Mouse (Mus musculus): ENCODE data around the gene Zfp287.
A peak's percentile ranks its signal among the peaks of the same experiment; 100 is the strongest.
"Not testable (repeated sequence)": the region's sequence is repeated elsewhere in the genome, so short reads cannot be mapped to it uniquely, and the experiment has no call there.

Zfp287 gene

GRCm38 (mm10) chr11:62731311-62732021 is at the start of gene Zfp287:
Zfp287 (minus strand) TSS chr11:62731905.
- DNase-seq (ENCODE audit: extremely low read depth, insufficient read length, low spot score) = peak; percentile 81

- DNase-seq (ENCODE audit: extremely low read depth, insufficient read length, low spot score) = no peak
Observed at GRCm38 (mm10) chr11:62776510-62776909, 44.8 kb upstream of the Zfp287 start.

GRCm38 (mm10) chr11:62760755-62761457 is 29.2 kb upstream of the Zfp287 start:
- DNase-seq (ENCODE audit: extremely low read depth, insufficient read length, low spot score) = no peak

GRCm38 (mm10) chr11:62758491-62758890 is 26.8 kb upstream of the Zfp287 start:
- no peak for DNase-seq (ENCODE audit: extremely low read depth, insufficient read length, low spot score)

GRCm38 (mm10) chr11:62757906-62758305 is 26.2 kb upstream of the Zfp287 start:
- DNase-seq (ENCODE audit: extremely low read depth, insufficient read length, low spot score) = no peak

GRCm38 (mm10) chr11:62757143-62757507 is 25.4 kb upstream of the Zfp287 start:
- no peak for DNase-seq (ENCODE audit: extremely low read depth, insufficient read length, low spot score)

GRCm38 (mm10) chr11:62756456-62757142 is 24.9 kb upstream of the Zfp287 start:
- peak; percentile 93 for DNase-seq (ENCODE audit: extremely low read depth, insufficient read length, low spot score)

- DNase-seq (ENCODE audit: extremely low read depth, insufficient read length, low spot score) = no peak
Observed at GRCm38 (mm10) chr11:62752780-62753179, 21.1 kb upstream of the Zfp287 start, which contains the start of gene Gm10428. Gm10428 (plus strand) TSS chr11:62753100.

GRCm38 (mm10) chr11:62752191-62752590 is 20.5 kb upstream of the Zfp287 start:
- DNase-seq (ENCODE audit: extremely low read depth, insufficient read length, low spot score) = no peak

GRCm38 (mm10) chr11:62749445-62749844 is 17.7 kb upstream of the Zfp287 start:
- DNase-seq (ENCODE audit: extremely low read depth, insufficient read length, low spot score) = not testable (repeated sequence)

- DNase-seq (ENCODE audit: extremely low read depth, insufficient read length, low spot score) = no peak
Observed at GRCm38 (mm10) chr11:62748062-62748461, 16.4 kb upstream of the Zfp287 start.

GRCm38 (mm10) chr11:62747227-62747626 is 15.5 kb upstream of the Zfp287 start:
- DNase-seq (ENCODE audit: extremely low read depth, insufficient read length, low spot score) = no peak

GRCm38 (mm10) chr11:62746001-62746533 is 14.4 kb upstream of the Zfp287 start:
- DNase-seq (ENCODE audit: extremely low read depth, insufficient read length, low spot score) = no peak

- no peak for DNase-seq (ENCODE audit: extremely low read depth, insufficient read length, low spot score)
Observed at GRCm38 (mm10) chr11:62744103-62744502, 12.4 kb upstream of the Zfp287 start.

- DNase-seq (ENCODE audit: extremely low read depth, insufficient read length, low spot score) = no peak
Observed at GRCm38 (mm10) chr11:62742261-62742957, 10.7 kb upstream of the Zfp287 start.

- no peak for DNase-seq (ENCODE audit: extremely low read depth, insufficient read length, low spot score)
Observed at GRCm38 (mm10) chr11:62741186-62741585, 9.5 kb upstream of the Zfp287 start.

GRCm38 (mm10) chr11:62732665-62733064 is 960 bp upstream of the Zfp287 start:
- DNase-seq (ENCODE audit: extremely low read depth, insufficient read length, low spot score) = no peak

GRCm38 (mm10) chr11:62732022-62732387 is 300 bp upstream of the Zfp287 start:
- DNase-seq (ENCODE audit: extremely low read depth, insufficient read length, low spot score) = no peak

- DNase-seq (ENCODE audit: extremely low read depth, insufficient read length, low spot score) = no peak
Observed at GRCm38 (mm10) chr11:62728276-62728675, 3.4 kb downstream of the Zfp287 start.

GRCm38 (mm10) chr11:62710657-62711056 is 21.0 kb downstream of the Zfp287 start:
- DNase-seq (ENCODE audit: extremely low read depth, insufficient read length, low spot score) = no peak

- no peak for DNase-seq (ENCODE audit: extremely low read depth, insufficient read length, low spot score)
Observed at GRCm38 (mm10) chr11:62708252-62708651, 23.5 kb downstream of the Zfp287 start.

Data from 3134 (cell line).